Mouse (Mus musculus) bone marrow macrophage, adult 2 months (primary cell): ENCODE data around the gene Glud1. TPM values are rescaled to one million over a fixed set of nuclear protein-coding genes. Genes with fewer than 3 reads are reported as not detected.

Source experiments
- H3K27ac ChIP-seq: 2 replicates; pipeline ENCODE4 v1.5.1; 2012; ENCODE audit warnings: low read depth, low read length; ENCODE audit not compliant: insufficient read depth
- H3K4me1 ChIP-seq: 2 replicates; pipeline ENCODE4 v1.6.1; 2012; ENCODE audit warnings: low read length; ENCODE audit not compliant: control insufficient read depth, insufficient read depth
- H3K4me3 ChIP-seq: 2 replicates; pipeline ENCODE4 v1.5.1; 2012; ENCODE audit warnings: mild to moderate bottlenecking, low read length, moderate library complexity; ENCODE audit not compliant: insufficient read depth
- CTCF ChIP-seq: IDR thresholded peaks from 2 replicates; pipeline ENCODE4 v1.5.1; 2012; ENCODE audit warnings: low read depth, mild to moderate bottlenecking, low read length, moderate library complexity
- POLR2A ChIP-seq: IDR thresholded peaks from 2 replicates; pipeline ENCODE4 v1.6.1; 2012; ENCODE audit warnings: mild to moderate bottlenecking, low read depth, low read length, borderline replicate concordance
- polyA plus RNA-seq: library from polyadenylated mRNA; stranded (reverse); fragments of >200 nt; gene quantifications from 2 replicates; pipeline ENCODE4 v1.2.4, GENCODE M21; 2012; ENCODE audit not compliant: missing spikeins, insufficient read depth, insufficient read length

The Glud1 gene
- 181 and 197 TPM in 2 replicates for polyA plus RNA-seq

GRCm38 (mm10) chr14:34310234-34310965 is at the start of gene Glud1, which contains the start of gene Shld2:
Gene Glud1 (plus strand): TSS chr14:34310727.
Gene Shld2 (minus strand): TSS chr14:34310493.
- Histone ChIP-seq H3K4me1 (peaks cover 18% of the 10 kb centered on the region), H3K4me3 (peak within 1 kb of the TSS; percentile 93), H3K27ac (peak within 1 kb of the TSS; percentile 96)
- TF ChIP-seq POLR2A (no peak), CTCF (no peak)

GRCm38 (mm10) chr14:34268046-34268445 is 42.5 kb upstream of the Glud1 start:
- TF ChIP-seq POLR2A (no peak), CTCF (no peak)

DNA sequence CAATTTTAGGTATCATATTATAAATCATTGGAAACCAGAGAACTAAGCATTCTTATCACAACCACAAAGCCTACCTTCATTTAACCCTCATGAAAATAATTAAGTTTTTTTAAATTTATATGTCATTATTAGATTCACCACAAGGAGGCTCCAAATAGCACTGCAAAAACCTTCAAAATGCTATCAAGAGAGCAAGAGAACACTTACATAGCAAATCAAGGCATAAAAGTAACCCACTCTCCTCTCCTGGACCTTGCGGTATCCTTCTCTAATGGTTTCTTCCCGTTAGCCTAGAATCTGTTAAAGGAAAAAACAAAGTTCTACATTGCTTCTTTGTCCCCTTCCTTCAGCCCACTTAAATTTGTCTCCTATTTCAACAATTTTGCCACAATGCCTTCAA is 37.2 kb upstream of the Glud1 start:
- H3K4me3 ChIP-seq, result no peak overlapping the region
- TF ChIP-seq CTCF (no peak), POLR2A (no peak)
- H3K4me1 ChIP-seq, result no peaks in the 10 kb centered on the region
- no peak overlapping the region for H3K27ac ChIP-seq

More at GRCm38 (mm10) chr14:34268046-34268445, 42.5 kb upstream of the Glud1 start:
- H3K4me3 ChIP-seq, result no peak overlapping the region
- no peak overlapping the region for H3K27ac ChIP-seq
- H3K4me1 ChIP-seq, result no peaks in the 10 kb centered on the region

- H3K4me1 ChIP-seq, result no peaks in the 10 kb centered on the region
- no peak for TF ChIP-seq CTCF
- no peak for TF ChIP-seq POLR2A
- no peak overlapping the region for H3K4me3 ChIP-seq
- H3K27ac ChIP-seq, result no peak overlapping the region
These were observed 36.4 kb upstream of the Glud1 start for GRCm38 (mm10) chr14:34274141-34274540.

- TF ChIP-seq POLR2A (no peak), CTCF (no peak)
- Histone ChIP-seq H3K27ac (no peak overlapping the region), H3K4me3 (no peak overlapping the region)
These were observed 35.3 kb upstream of the Glud1 start for GRCm38 (mm10) chr14:34275225-34275624.

DNA sequence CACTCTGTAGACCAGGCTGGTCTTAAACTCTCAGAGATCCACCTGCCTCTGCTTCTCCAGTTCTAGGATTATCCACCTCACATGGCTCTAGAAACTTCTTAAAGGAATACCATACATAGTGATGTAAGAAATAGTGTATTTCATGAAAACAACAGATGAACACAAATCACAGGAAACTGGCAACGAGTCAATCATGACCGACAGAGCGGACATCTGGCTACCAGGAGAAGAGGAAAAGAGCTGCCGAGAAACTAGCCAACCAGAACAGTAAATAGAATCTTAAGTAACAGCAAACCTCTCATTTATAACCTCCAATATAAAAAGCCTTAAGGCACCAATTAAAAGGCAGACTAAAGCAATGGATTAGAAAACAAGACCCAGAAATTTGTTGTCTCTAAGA is 30.8 kb upstream of the Glud1 start:
- Histone ChIP-seq H3K4me3 (no peak overlapping the region), H3K27ac (no peak overlapping the region), H3K4me1 (0 out of 2 replicates have a peak, but pooled peaks cover 3% of the 10 kb centered on the region)
- TF ChIP-seq POLR2A (no peak), CTCF (no peak)

More at GRCm38 (mm10) chr14:34275225-34275624, 35.3 kb upstream of the Glud1 start:
- no peaks in the 10 kb centered on the region for H3K4me1 ChIP-seq

DNA sequence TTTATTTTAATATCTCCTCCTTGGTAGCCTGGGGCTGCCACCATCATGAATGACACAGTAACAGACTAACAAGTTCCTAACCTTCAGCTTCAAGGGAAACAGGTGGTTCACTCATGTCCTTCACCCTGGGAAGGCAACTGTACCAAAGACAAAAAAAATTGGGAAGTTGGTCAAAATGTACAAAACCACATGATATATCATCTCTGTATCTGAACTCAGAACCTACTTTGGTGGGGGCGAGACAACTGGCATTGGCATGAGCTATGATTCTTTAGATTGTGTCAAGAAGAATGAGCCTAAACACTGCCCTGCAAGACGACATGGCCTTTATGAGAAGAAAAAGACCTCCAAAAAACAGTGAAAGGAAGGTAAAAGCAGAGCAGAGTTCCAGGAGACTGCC is 29.7 kb upstream of the Glud1 start:
- Histone ChIP-seq H3K27ac (no peak overlapping the region), H3K4me1 (0 out of 2 replicates have a peak, but pooled peaks cover 3% of the 10 kb centered on the region), H3K4me3 (no peak overlapping the region)
- TF ChIP-seq POLR2A (no peak), CTCF (no peak)

- H3K4me1 ChIP-seq, result 0 out of 2 replicates have a peak, but pooled peaks cover 3% of the 10 kb centered on the region
- no peak overlapping the region for H3K27ac ChIP-seq
- TF ChIP-seq POLR2A (no peak), CTCF (no peak)
- no peak overlapping the region for H3K4me3 ChIP-seq
These were observed 28.7 kb upstream of the Glud1 start for GRCm38 (mm10) chr14:34281736-34282269.

GRCm38 (mm10) chr14:34288396-34288795 is 22.1 kb upstream of the Glud1 start:
- Histone ChIP-seq H3K4me1 (no peaks in the 10 kb centered on the region), H3K4me3 (no peak overlapping the region), H3K27ac (no peak overlapping the region)
- TF ChIP-seq POLR2A, result no peak

GRCm38 (mm10) chr14:34289259-34290015 is 21.1 kb upstream of the Glud1 start:
- Histone ChIP-seq H3K4me1 (no peaks in the 10 kb centered on the region), H3K27ac (no peak overlapping the region), H3K4me3 (no peak overlapping the region)
- TF ChIP-seq POLR2A, result no peak
- no peak for TF ChIP-seq CTCF
